Mouse (Mus musculus) hindbrain, postnatal 0 days (tissue): ENCODE results near the gene Cdk7. TPM values are rescaled to one million over a fixed set of nuclear protein-coding genes. Genes with fewer than 3 reads are reported as not detected.
A peak's percentile ranks its signal among the peaks of the same experiment; 100 is the strongest.

Experiments used
- ATAC-seq: fragments of 200-750 bp; cut with Nextera tagmentation; 2 replicates; pipeline ENCODE4 v1.8.0; 2017; ENCODE audit warnings: mild to moderate bottlenecking, moderate TSS enrichment, moderate library complexity
- DNase-seq: peaks from one replicate; pipeline ENCODE4 v3.0.0-alpha.2; 2015; ENCODE audit warnings: low spot score
- H3K27ac ChIP-seq: fragments of 300-500 bp; sonication (generic); 2 replicates; pipeline ENCODE4 v1.5.1; 2014; ENCODE audit warnings: mild to moderate bottlenecking
- H3K27me3 ChIP-seq: fragments of 300-500 bp; sonication (generic); 2 replicates; pipeline ENCODE4 v1.6.1; 2014; ENCODE audit warnings: low read length, mixed read lengths; ENCODE audit not compliant: insufficient read depth
- H3K36me3 ChIP-seq: fragments of 300-500 bp; sonication (generic); 2 replicates; pipeline ENCODE4 v1.6.1; 2014; ENCODE audit warnings: low read length, mixed read lengths; ENCODE audit not compliant: insufficient read depth
- H3K4me1 ChIP-seq: fragments of 300-500 bp; sonication (generic); 2 replicates; pipeline ENCODE4 v1.6.1; 2014; ENCODE audit warnings: antibody characterized with exemption, low read length, mixed read lengths; ENCODE audit not compliant: insufficient read depth
- H3K4me2 ChIP-seq: fragments of 300-500 bp; sonication (generic); 2 replicates; pipeline ENCODE4 v1.6.1; 2014; ENCODE audit warnings: low read depth, mild to moderate bottlenecking, low read length, moderate library complexity, mixed read lengths
- H3K4me3 ChIP-seq: fragments of 300-500 bp; sonication (generic); 2 replicates; pipeline ENCODE4 v1.5.1; 2014; ENCODE audit warnings: low read length
- H3K9ac ChIP-seq: fragments of 300-500 bp; sonication (generic); replicated peaks from 2 replicates; pipeline ENCODE4 v1.6.1; 2014; ENCODE audit warnings: mild to moderate bottlenecking, low read length, moderate library complexity, mixed read lengths
- H3K9me3 ChIP-seq: fragments of 300-500 bp; sonication (generic); 2 replicates; pipeline ENCODE4 v1.6.1; 2016; ENCODE audit warnings: low read length, mixed read lengths
- CTCF ChIP-seq: IDR thresholded peaks from 2 replicates; pipeline ENCODE4 v1.5.1; 2016; ENCODE audit warnings: antibody characterized with exemption, control low read depth, low read depth
- WGBS: fragments of 180-500 bp; shearing (Covaris S2); extraction: QIAGEN DNeasy Blood & Tissue Kit; methylation state at CpG from one replicate; pipeline ENCODE4 v1.1.7; 2014; 5-methylcytosine and 5-hydroxymethylcytosine counted together
- polyA plus RNA-seq: library from polyadenylated mRNA; unstranded; fragments of >200 nt; fragmentation: Nextera tagmentation; extraction: Ambion mirVana; gene quantifications from 2 replicates; pipeline ENCODE4 v1.2.1, GENCODE M21; 2015
- total RNA-seq: library from RNA; depleted of rRNA; stranded (reverse); fragments of >200 nt; gene quantifications from 2 replicates; pipeline ENCODE4 v1.2.3, GENCODE M21; 2014; rRNA removed

The Cdk7 gene
- total RNA-seq (31.5 and 33.4 TPM in 2 replicates), polyA plus RNA-seq (37.7 and 38.8 TPM in 2 replicates)

GRCm38 (mm10) chr13:100730861-100731176 is at the start of gene Cdk7:
Gene Cdk7 (minus strand): TSS chr13:100730939.
- DNase-seq, result peak; percentile 98
- peaks cover 4% of the 10 kb centered on the region; the same call in 1 of the 2 replicates for H3K36me3 ChIP-seq
- H3K9ac ChIP-seq, result peak within 1 kb of the TSS; percentile 93
- peak within 1 kb of the TSS; percentile 95 for H3K27ac ChIP-seq
- H3K4me2 ChIP-seq, result peak within 1 kb of the TSS; percentile 91
- no peaks in the 10 kb centered on the region for H3K9me3 ChIP-seq
- peak; percentile 99 for ATAC-seq
- WGBS, result 0% methylated on average over 19 of the region's 19 CpGs
- H3K4me1 ChIP-seq, result peaks cover 10% of the 10 kb centered on the region
- peak within 1 kb of the TSS; percentile 94 for H3K4me3 ChIP-seq
- no peak for TF ChIP-seq CTCF
- no peaks in the 10 kb centered on the region for H3K27me3 ChIP-seq

DNA sequence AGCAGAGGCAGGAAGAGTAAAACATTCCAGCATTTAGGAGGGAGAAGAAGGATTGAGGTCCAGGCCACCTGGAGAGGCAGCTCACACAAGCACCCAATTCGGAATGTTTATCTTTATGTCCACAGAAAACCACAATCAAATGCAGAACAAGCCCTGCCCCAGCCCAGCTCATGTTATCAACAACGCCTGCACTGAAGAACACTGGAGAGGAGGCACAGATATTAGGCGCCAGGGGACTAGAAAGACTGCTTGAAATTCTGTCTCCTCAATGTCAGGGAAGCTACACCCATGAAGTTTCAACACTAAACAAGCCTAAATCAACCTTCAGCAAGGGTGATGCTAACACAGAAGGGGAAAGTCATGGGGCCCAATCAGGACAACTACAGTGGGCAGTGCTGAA is 46.8 kb upstream of the Cdk7 start:
- no peak for TF ChIP-seq CTCF
- Histone ChIP-seq H3K4me2 (no peak overlapping the region), H3K9ac (no peak overlapping the region), H3K9me3 (no peaks in the 10 kb centered on the region), H3K4me1 (no peaks in the 10 kb centered on the region; the same call in 1 of the 2 replicates), H3K27me3 (no peaks in the 10 kb centered on the region), H3K4me3 (no peak overlapping the region), H3K27ac (no peak overlapping the region), H3K36me3 (no peaks in the 10 kb centered on the region)
- DNase-seq, result no peak
- 83% methylated on average over 3 of the region's 3 CpGs for WGBS
- ATAC-seq, result no peak

- Histone ChIP-seq H3K4me3 (no peak overlapping the region), H3K4me1 (no peaks in the 10 kb centered on the region; the same call in 1 of the 2 replicates), H3K36me3 (no peaks in the 10 kb centered on the region), H3K27ac (no peak overlapping the region), H3K9me3 (no peaks in the 10 kb centered on the region), H3K4me2 (no peak overlapping the region), H3K9ac (no peak overlapping the region), H3K27me3 (no peaks in the 10 kb centered on the region)
- TF ChIP-seq CTCF, result no peak
- no peak for DNase-seq
- WGBS, result 68% methylated on average over 6 of the region's 6 CpGs
- ATAC-seq, result no peak
These were observed 46.0 kb upstream of the Cdk7 start for GRCm38 (mm10) chr13:100776710-100777109.

DNA sequence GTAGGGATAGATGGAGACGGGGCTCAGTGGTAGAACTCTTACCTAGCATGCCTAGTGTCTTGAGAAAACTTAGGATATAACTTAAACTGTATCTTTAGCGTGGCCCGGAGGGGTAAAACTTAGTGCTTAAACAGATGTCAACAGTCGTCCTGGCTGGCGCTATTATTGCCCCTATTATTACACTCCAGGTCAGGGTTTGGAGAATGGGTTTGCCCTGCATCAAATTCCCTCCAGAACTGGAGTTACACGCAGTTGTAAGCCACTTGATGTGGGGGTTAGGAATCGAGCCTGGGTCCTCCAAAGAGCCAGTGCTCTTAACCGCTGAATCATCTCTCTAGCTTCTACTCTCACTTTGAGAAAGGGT is 45.3 kb upstream of the Cdk7 start:
- TF ChIP-seq CTCF, result no peak
- no peak for ATAC-seq
- Histone ChIP-seq H3K36me3 (no peaks in the 10 kb centered on the region), H3K4me2 (peak overlapping the region; percentile 97), H3K27ac (peak overlapping the region; percentile 49; the same call in 1 of the 2 replicates), H3K4me1 (no peaks in the 10 kb centered on the region; the same call in 1 of the 2 replicates), H3K9me3 (no peaks in the 10 kb centered on the region), H3K9ac (peak overlapping the region; percentile 37; the same call in 1 of the 2 replicates), H3K27me3 (no peaks in the 10 kb centered on the region), H3K4me3 (peak overlapping the region; percentile 69)
- 10% methylated on average over 8 of the region's 8 CpGs for WGBS
- no peak for DNase-seq

GRCm38 (mm10) chr13:100775252-100776055 is 44.7 kb upstream of the Cdk7 start, which contains the start of gene Cenph:
Gene Cenph (minus strand): TSS chr13:100775899.
- under 1% methylated on average over 46 of the region's 46 CpGs for WGBS
- Histone ChIP-seq H3K36me3 (no peaks in the 10 kb centered on the region), H3K4me2 (peak within 1 kb of the TSS; percentile 97), H3K4me1 (no peaks in the 10 kb centered on the region; the same call in 1 of the 2 replicates), H3K9me3 (no peaks in the 10 kb centered on the region), H3K4me3 (peak within 1 kb of the TSS; percentile 69), H3K9ac (peak within 1 kb of the TSS; percentile 37), H3K27me3 (no peaks in the 10 kb centered on the region), H3K27ac (peak within 1 kb of the TSS; percentile 49; the same call in 1 of the 2 replicates)
- TF ChIP-seq CTCF, result no peak
- DNase-seq, result peak; percentile 93
- ATAC-seq, result peak; percentile 97

- no peak for ATAC-seq
- Histone ChIP-seq H3K4me1 (no peaks in the 10 kb centered on the region; the same call in 1 of the 2 replicates), H3K9ac (no peak overlapping the region; the same call in 1 of the 2 replicates), H3K4me2 (peak overlapping the region; percentile 97), H3K27me3 (no peaks in the 10 kb centered on the region), H3K27ac (no peak overlapping the region), H3K36me3 (no peaks in the 10 kb centered on the region), H3K4me3 (peak overlapping the region; percentile 69; the same call in 1 of the 2 replicates), H3K9me3 (no peaks in the 10 kb centered on the region)
- no peak for TF ChIP-seq CTCF
- no peak for DNase-seq
These were observed 44.0 kb upstream of the Cdk7 start for GRCm38 (mm10) chr13:100774704-100775103.

DNA sequence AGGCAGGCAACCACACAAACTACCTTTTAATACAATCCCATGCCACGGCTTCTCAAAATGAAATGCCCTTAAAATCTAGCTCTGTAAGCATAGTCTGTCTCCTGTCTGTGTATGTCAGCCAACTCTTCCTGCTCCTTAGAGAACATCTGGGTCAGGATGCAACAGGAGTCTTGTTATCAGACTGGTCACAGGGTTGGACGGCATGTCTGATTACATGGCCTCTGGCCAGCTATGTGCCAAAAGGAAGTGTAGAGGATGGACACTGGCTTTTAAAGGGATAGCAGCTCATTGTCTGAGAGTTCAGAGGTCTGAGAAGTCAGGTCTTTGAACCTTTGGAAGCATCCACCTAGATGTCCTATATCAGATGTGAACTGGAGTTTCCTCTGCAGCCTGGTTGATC is 24.6 kb upstream of the Cdk7 start:
- H3K4me3 ChIP-seq, result no peak overlapping the region
- H3K36me3 ChIP-seq, result no peaks in the 10 kb centered on the region
- DNase-seq (no peak), ATAC-seq (no peak)
- H3K4me1 ChIP-seq, result no peaks in the 10 kb centered on the region
- no peak for TF ChIP-seq CTCF
- no peak overlapping the region for H3K4me2 ChIP-seq
- no peaks in the 10 kb centered on the region for H3K9me3 ChIP-seq
- H3K9ac ChIP-seq, result no peak overlapping the region
- no peaks in the 10 kb centered on the region for H3K27me3 ChIP-seq
- WGBS, result 81% methylated on average over 2 of the region's 2 CpGs
- H3K27ac ChIP-seq, result no peak overlapping the region
